Mouse (Mus musculus): ENCODE measurements at regions not wholly inside any gene's neighbourhood (a gene's known extent, or its start where the extent isn't known, plus 50 kb on each side); places are given as distances from the start of the nearest gene placed in this dataset.

DNA sequence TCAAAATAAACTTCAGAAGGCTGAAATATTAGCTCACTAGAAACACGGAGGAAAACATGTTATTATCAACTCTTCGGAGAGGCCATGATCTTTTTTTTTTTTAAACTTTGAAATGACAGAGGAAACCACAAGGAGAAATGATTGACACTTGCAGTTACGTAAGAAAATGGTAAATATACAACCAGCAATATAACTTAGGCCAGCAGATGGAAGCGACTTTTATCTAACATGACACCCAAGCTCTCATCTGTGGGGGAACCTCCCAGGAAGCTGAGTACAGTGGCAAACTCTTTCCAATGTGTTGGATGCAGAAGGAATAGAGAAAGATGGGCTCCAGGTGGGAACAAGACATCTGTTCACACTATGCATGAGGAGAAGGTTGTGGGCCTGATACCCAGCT is 104.2 kb downstream of the Gm5426 start:
- CTCF ChIA-PET, result interaction anchor here (0.6 kb wide), 1 partner anchor 35 kb away, joined by 3 read pairs; no protein-coding TSS in a partner anchor

DNA sequence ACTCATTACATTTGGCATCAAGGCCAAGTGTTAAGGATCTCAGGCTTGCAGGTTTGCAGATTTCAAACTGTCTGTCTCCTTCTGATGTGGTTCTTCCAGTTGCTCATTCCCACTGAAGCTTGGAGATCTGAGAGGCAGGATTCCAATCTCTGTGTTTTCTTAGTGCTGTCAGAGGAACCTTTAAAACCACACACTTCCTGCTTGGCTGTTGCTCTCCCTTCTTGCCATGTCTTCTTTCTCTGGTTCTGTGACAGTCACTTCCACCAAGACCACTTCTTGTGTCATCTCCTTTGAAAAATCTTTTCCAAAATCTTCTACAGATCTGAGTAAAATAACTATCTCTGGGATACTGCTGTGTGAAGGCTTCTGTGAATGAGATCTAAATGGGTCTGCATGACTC is 117.3 kb downstream of the Gm5426 start:
- CTCF ChIA-PET, result no interaction called here

DNA sequence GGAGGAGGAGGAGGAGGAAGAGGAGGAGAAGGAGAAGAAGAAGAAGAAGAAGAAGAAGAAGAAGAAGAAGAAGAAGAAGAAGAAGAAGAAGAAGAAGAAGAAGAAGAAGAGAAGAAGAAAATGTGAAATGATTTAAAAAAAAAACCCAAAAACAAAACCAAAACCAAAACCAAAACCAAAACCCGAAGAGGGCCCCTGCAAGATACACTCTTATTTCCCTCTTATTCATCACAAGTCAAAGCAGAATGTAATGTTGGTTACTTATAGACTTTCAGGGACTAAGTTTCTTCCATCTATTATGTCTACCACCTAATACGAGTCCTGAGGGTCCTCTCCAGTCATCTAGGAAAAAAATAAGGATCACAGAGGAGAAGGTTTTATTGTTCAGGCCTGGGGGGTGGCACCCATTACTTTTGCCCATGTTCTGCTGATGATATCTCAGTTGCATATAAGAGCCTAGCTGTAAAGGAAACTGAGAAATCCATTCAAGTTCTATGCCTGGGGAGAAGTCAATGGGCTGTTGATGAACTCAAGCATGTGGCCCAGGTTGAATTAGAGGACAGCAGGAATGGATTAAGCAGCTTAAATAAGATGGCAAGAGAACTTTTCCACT is 118.0 kb downstream of the Gm5426 start:
- CTCF ChIA-PET, result interaction anchor here (0.6 to 0.7 kb wide), 2 partner anchors 98 to 472 kb away, joined by 3 to 24 read pairs; no protein-coding TSS in a partner anchor

DNA sequence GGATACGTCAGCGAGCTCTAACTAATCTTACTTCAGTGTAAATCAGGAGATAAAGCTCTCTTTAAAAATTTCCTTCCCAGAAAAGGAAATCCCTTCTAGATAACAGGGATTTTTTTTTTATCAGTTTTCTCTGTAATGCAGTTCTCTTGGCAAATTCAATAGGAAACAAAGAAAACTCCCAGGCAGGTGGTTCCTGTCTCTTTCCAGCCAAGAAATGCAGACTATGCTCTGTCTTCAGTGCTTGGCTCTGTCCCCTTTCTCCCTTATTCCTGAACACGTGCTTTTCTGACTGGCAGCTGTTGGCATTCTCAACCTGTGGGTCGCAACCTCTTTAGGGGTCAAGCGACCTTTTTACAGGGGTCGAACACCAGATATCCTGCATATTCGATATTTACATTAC is 121.5 kb downstream of the Gm5426 start:
- CTCF ChIA-PET, result interaction anchor here (0.7 to 1.0 kb wide), 2 partner anchors 59 to 150 kb away, joined by 3 to 8 read pairs; no protein-coding TSS in a partner anchor

DNA sequence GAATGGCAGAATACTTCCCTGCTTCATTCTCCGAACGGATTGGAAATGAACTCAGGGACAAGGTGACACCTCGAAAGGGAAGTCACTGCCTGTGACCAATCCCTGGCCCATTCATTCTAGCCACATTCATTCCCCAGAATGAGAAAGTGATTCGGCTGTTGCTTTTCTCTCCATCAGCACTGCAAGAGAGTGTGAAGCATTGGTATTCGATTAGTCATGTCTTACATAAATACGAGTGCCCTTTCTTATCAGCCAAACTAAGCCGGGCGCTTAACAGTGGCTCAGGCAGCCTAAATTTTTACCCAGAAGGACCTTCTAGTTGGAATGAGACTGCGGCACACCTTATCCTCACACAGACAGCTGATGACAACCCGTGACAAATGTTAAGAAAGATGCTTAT is 122.8 kb downstream of the Gm5426 start:
- CTCF ChIA-PET, result interaction anchor here (0.5 kb wide), 1 partner anchor 1077 kb away, joined by 3 read pairs; no protein-coding TSS in a partner anchor

DNA sequence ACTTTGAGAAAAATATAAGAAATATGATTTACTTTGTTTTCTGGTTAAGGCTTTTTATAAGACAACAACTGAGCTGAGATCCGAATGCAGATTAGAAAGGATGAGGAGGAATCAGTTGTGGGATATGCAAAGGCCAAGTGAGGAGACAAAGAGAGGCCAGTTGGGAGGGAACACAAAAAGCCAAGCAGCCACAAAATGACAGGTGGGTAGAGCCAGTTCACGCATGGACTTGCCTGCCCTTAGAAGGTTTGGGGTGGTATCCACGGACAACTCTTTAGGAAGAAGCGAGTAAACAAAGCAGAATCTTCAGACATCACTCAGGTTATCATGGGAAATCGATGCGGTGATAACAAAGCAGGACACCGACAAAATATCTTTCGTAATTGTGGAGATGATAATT is 123.2 kb downstream of the Gm5426 start:
- CTCF ChIA-PET, result interaction anchor here (0.5 kb wide), 1 partner anchor 1076 kb away, joined by 3 read pairs; no protein-coding TSS in a partner anchor

DNA sequence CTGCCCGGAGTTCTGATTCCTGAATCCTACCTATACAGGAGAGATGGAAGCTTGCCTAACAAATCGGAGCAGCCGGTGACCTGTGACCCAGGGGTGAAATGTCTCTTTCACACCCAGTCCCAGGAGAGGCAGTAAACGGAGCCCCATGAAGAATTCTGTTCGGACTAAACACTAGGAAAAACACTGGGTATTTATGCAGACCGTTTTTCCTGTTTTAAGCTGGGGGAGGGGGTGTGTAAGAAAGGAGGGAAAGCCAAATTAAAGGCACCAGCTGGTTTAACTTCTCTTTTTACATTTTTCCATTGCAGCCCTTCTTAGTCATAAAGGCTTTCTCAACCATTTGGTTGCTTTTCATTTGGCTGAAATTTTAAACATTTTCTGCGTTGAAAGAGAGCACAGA is 127.1 kb downstream of the Gm5426 start:
- CTCF ChIA-PET, result interaction anchor here (0.6 kb wide), 1 partner anchor 355 kb away, joined by 4 read pairs; no protein-coding TSS in a partner anchor

DNA sequence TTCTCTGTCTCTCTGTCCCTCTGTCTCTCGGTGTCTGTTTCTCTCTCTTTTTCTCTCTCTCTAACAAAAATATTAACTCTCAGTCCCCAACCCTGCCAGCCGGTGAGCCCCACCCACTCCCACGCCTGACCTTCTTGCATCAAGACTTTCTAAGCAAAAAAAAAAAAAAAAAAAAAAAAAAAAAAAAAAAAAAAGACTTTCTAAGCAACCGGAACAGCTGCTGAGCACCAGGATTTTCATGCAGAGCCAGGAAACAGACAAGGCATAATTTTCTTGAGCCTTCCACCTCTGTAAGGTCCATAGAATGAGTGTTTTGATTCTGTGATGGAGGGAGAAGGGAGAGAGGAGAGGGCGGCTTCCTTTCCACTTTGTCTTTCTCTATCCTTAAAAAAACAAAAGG is 128.0 kb downstream of the Gm5426 start:
- CTCF ChIA-PET, result no interaction called here

DNA sequence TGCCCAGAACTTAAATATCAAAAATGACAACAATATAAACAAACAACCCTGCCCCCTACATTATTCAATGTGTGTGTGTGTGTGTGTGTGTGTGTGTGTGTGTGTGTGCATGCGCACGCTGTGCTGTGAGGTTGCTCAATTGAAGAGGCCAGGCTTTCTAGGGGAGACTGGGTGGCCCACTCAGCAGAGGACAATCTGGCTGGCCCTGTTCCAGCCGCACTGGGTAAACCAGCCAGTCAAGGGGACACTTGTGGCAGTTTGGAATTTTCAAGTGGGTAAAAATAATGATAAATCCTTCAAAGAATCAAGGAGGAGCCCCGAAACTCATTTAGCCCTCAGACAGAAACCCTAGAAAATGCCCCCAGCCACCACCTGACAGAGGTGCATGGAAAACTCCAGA is 128.5 kb downstream of the Gm5426 start:
- CTCF ChIA-PET, result no interaction called here

DNA sequence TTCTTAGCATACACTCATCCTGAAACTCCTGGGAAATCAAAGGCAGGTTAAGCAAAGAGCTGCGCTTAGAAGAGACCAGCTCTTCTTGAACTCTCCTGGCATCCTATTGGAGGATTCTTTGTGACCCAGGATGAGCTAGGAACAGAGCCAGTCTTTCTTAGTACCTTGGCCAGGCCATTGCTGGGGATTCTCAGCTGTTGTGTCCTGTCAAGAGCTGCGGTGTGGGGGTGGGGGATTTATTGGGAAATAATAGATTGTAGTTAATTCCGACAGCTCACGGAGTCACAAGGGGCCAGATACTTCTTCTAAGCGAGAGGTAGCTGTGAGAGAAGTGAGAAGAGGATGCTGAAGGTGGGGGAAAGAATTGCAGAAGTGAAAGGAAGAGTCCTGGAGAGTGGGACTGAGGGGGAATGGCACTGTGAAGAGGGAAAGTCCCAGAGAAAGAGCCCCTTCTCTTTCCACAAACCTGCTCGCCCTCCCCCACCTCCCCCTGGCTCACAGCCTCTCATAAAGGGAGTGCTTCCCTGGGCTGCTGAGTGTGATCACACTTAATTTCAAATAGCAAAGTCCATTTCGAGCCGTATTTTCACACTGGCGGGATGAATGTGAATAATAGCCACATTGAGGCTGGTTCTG is 129.8 kb downstream of the Gm5426 start:
- CTCF ChIA-PET, result no interaction called here

DNA sequence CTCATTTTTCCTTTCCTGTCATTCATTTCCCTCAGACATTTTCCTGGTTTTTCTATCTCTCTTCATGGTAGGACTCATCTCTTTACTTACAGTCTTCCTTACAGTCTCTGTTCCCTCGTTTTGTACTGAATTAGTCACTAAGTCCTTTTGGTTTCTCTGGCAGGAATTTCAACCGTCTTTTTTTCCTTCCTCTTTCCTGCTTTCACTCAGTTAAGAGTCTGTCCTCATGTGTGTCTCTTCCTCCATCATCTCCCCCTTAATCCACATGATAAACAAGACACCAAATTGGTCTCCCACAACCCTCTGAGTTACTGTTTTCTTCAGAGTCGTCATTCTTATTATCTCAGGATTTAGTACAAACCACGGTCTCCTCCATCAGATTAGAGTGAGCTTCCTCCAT is 131.2 kb downstream of the Gm5426 start:
- CTCF ChIA-PET, result no interaction called here

DNA sequence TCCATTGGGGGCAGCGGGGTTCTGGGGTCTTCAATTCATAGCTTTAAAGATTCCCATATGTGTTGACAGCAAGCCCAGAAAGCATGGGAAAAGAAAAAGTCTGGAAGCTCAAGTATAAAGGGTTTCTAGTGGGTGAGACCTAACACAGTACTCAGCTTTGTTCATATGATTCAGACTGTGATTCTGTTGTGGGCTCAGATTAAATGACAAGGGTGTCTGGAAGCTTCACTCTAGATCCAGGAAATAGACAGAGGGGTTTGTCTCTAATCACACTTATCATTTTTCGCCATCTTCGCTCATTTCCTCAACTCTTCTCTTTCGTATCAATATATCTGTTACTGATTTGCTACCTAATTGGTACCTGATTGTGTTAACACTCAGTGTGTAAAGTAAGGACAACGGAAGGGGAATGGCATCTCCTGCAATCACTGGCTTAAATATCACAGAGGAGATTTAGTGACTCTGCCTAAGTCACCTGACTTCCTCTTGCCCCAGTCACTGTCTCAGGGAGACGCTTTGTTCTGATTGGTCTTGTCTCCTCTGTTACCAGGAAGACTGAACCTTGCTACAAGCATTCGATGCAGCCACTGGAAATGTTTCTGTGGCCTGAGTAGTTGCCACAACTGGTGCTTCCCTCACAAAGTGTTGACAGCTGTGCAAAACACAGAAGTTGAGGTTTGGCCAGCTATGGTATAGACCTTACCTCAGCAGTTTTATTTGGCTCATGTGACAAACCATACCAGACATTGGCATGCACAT is 137.4 kb downstream of the Gm5426 start:
- CTCF ChIA-PET, result interaction anchor here (0.6 kb wide), 1 partner anchor 88 kb away, joined by 3 read pairs; no protein-coding TSS in a partner anchor

DNA sequence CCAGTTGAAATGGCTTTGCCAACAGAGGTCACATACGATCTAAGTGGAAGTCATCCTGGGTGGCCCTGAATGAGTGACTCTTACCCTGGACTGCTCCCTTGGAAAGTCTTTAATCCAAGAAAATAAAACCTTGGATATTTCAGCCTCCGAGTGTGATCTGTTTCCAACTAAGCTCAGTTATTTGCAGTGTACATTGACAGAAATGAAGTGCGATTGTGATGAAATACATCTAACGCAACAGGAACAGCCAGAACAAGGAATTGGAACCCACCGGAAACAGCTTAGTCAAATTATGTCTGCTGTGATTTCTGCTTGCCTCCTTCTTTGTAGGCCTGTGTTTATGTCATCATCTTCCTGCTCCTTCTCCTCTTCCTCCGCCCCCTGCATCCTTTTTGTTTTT is 143.7 kb downstream of the Gm5426 start:
- CTCF ChIA-PET, result no interaction called here

DNA sequence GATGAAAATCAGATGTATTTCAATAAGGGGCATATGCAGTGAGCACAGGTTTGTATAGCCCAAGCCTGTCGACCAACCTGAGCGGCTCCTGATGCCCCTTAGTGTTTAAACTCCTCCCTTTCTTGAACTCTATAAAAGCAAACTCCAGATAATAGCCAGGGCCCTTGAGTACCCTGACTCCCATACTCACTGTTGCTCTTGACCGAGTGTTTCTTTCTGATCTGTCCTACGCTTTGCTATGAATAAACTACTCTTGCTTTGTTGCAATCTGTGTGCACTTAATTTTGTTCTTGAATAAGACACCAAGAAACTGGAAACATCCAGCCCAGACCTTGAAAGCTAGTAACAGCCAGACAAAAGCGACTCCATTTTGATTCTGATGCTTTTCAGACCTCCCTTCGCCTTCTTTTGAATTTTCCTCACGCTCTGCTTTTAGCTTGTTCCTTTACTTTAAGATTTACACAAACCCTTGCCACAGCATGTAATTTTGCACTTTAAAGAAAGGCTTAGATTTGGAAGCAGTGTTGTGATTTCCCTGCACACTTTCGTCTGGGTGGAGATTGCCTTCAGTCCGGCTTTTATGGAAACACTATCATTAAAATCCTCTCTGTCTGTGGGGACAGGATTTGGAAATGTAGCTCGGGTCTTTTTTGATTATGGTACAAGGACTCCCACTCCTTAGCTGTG is 149.1 kb downstream of the Gm5426 start:
- CTCF ChIA-PET, result interaction anchor here (0.7 kb wide), 1 partner anchor 73 kb away, joined by 11 read pairs; no protein-coding TSS in a partner anchor

DNA sequence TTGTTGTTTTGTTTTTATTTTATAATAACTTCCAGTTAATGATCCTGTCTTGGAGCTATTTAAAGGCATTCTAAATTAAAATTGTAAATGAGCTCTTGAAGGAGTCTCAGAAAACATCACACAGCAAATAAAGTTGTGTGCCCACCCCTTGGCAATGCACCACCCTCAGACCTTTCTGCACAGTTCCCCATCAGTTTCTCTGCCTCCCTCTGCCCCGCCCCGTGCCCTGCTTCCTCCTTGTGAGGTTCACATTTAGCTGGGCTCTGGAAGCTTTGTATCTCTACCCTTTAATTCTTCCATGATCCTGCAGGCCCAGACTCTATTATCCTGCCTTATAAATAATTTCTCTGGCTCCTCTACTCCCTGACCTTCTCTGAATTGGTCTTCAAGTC is 149.7 kb downstream of the Gm5426 start:
- CTCF ChIA-PET, result interaction anchor here (0.6 to 0.7 kb wide), 3 partner anchors 73 to 1135 kb away, joined by 4 to 11 read pairs (median 6); no protein-coding TSS in a partner anchor

DNA sequence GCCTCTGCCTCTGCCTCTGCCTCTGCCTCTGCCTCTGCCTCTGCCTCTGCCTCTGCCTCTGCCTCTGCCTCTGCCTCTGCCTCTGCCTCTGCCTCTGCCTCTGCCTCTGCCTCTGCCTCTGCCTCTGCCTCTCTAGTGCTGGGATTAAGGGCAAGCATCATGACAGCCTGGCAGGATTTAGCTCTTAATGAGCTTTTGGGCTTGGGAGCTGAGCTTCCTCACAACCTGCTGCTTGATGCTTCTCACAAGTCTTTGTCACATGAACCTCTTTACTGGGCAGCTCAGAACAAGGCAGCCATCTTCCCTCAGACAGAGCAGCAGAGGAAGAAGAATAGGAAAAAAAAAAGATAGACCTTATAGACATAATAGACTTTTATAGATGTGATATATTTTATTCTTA is 152.6 kb downstream of the Gm5426 start:
- CTCF ChIA-PET, result interaction anchor here (0.6 kb wide), 2 partner anchors 10 to 74 kb away, joined by 3 to 10 read pairs; no protein-coding TSS in a partner anchor

DNA sequence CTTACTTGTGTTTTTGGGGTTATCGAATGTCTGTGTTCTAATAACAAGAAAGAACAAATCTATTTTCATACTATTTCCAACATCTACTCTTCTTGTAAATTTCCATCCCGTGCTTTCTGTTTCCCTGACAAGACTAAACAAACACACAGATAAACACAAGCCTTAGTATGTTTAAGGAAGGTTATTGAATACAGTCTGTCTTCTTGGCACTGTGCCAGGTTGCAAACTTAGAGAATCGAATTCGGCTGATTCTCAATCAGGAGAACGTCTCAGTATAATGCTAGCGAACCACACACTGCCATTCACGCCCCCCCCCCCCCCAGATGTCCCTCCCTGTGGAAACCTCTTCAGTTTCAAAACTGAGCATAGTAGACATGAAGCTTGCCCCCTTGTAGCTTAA is 157.2 kb downstream of the Gm5426 start:
- CTCF ChIA-PET, result interaction anchor here (0.6 kb wide), 1 partner anchor 80 kb away, joined by 3 read pairs; no protein-coding TSS in a partner anchor

DNA sequence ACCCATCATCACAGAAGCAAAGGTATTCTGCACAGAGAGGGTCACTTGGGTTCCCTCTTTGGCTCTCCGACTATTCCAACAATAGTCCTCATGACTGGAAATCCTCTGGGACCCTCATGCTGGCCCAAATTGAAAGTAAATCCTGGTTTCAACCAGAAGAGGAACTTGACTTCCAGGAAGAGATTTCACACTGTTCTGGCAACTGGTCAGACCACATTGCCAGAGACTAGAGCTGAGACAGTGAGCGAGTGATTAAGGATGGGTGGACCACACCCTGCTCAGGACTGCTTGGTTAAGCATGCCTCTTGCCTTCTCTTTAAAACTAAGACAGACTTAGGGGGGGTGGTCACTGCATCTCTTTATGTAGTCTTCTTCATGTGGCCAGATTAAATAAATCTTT is 158.3 kb downstream of the Gm5426 start:
- CTCF ChIA-PET, result no interaction called here

DNA sequence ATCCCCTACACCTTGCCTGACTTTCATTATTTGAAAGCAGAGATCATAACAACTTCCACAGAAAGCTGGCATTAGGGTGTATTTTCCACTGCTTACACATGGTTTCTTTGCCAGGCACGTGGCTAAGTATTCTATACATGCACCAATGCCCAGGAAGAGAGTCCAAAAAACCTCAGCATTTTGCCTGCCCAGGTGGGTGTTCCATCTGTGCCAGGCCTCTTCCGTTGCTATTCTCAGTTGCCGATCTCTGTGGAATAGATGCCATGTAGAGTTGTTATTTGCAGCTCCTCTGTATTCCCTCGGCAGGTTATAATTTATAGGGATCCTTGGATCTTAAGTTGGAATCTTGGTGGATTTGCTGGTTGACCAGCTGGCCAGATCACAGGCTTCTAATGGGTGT is 161.3 kb downstream of the Gm5426 start:
- CTCF ChIA-PET, result interaction anchor here (1.6 kb wide), 1 partner anchor 9 kb away, joined by 4 read pairs; no protein-coding TSS in a partner anchor

DNA sequence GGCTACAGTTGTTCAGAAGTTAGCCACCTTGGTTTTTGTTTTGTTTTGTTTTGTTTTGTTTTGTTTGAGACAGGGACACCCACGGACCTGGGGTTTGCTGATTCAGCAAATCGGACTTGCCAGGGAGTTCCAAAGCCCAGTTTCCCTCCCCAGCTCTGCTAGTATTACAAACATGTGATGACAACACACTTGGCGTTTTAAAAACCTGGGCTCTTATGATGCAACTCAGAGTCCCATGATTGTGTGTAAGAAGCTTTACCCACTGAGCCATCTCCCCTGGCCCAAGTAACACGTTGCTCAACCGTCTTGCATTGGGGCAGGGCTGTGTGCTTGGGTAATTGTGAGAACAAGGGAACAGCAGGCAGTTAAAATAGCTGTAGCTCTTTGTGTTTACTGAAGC is 162.2 kb downstream of the Gm5426 start:
- CTCF ChIA-PET, result interaction anchor here (1.6 kb wide), 1 partner anchor 8 kb away, joined by 4 read pairs; no protein-coding TSS in a partner anchor

DNA sequence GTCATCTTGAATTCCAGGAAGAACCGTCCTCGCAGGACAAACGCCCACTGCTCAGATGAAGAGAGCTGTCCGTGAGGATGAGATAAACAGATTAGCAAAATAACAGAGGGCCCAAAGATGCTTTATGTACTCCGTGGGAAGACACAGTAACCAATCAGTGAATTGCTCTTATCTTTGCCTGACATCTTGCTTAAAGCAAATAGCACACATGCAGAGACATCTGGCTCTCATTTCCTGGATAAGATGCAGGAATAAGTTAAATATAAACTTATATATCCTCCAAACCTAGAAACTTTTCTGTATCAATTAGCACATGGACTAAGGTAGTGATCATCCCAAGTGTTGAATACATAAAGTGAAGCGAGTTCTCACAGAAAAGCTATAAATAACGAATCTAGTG is 169.3 kb downstream of the Gm5426 start:
- CTCF ChIA-PET, result no interaction called here
